Mouse (Mus musculus) hindbrain, embryonic 16.5 days (tissue): ENCODE results near the gene Vcp. TPM values are rescaled to one million over a fixed set of nuclear protein-coding genes. Genes with fewer than 3 reads are reported as not detected.

Experiments used
- ATAC-seq: fragments of 200-750 bp; cut with Nextera tagmentation; 2 replicates; pipeline ENCODE4 v1.8.0; 2017; ENCODE audit warnings: moderate TSS enrichment, moderate library complexity
- H3K27ac ChIP-seq: fragments of 300-500 bp; sonication (generic); 2 replicates; pipeline ENCODE4 v1.5.1; 2014; ENCODE audit warnings: low read depth, mild to moderate bottlenecking, control low read depth, low read length, moderate library complexity
- H3K27me3 ChIP-seq: fragments of 300-500 bp; sonication (generic); replicated peaks from 2 replicates; pipeline ENCODE4 v1.6.1; 2014; ENCODE audit warnings: low read length; ENCODE audit not compliant: control insufficient read depth, insufficient read depth
- H3K36me3 ChIP-seq: fragments of 300-500 bp; sonication (generic); 2 replicates; pipeline ENCODE4 v1.6.1; 2014; ENCODE audit warnings: mild to moderate bottlenecking, low read length, moderate library complexity, mixed read lengths; ENCODE audit not compliant: control insufficient read depth, insufficient read depth
- H3K4me1 ChIP-seq: fragments of 300-500 bp; sonication (generic); 2 replicates; pipeline ENCODE4 v1.6.1; 2014; ENCODE audit warnings: low read depth, low read length; ENCODE audit not compliant: control insufficient read depth, insufficient read depth
- H3K4me2 ChIP-seq: fragments of 300-500 bp; sonication (generic); 2 replicates; pipeline ENCODE4 v1.6.1; 2014; ENCODE audit warnings: mild to moderate bottlenecking, low read length, control low read depth, moderate library complexity
- H3K4me3 ChIP-seq: fragments of 300-500 bp; sonication (generic); 2 replicates; pipeline ENCODE4 v1.5.1; 2014; ENCODE audit warnings: mild to moderate bottlenecking, low read length, control low read depth, moderate library complexity
- H3K9ac ChIP-seq: fragments of 300-500 bp; sonication (generic); 2 replicates; pipeline ENCODE4 v1.6.1; 2014; ENCODE audit warnings: low read depth, mild to moderate bottlenecking, control low read depth, low read length, moderate library complexity
- H3K9me3 ChIP-seq: fragments of 300-500 bp; sonication (generic); 2 replicates; pipeline ENCODE4 v1.6.1; 2014; ENCODE audit warnings: mild to moderate bottlenecking, low read length, moderate library complexity; ENCODE audit not compliant: control insufficient read depth
- WGBS: fragments of 180-500 bp; shearing (Covaris S2); extraction: QIAGEN DNeasy Blood & Tissue Kit; methylation state at CpG from one replicate; pipeline ENCODE4 v1.1.7; 2014; 5-methylcytosine and 5-hydroxymethylcytosine counted together
- polyA plus RNA-seq: library from polyadenylated mRNA; unstranded; fragments of >200 nt; fragmentation: Nextera tagmentation; extraction: Ambion mirVana; gene quantifications from 2 replicates; pipeline ENCODE4 v1.2.1, GENCODE M21; 2015

Gene Vcp
- polyA plus RNA-seq, 1 experiment from 2014 or later, result 478 TPM

- 90% methylated on average over 2 of the region's 2 CpGs for WGBS
- Histone ChIP-seq H3K4me3 (no peak overlapping the region), H3K9ac (no peak overlapping the region), H3K4me2 (no peak overlapping the region), H3K27me3 (no peaks in the 10 kb centered on the region), H3K9me3 (no peaks in the 10 kb centered on the region), H3K4me1 (peaks cover 4% of the 10 kb centered on the region), H3K27ac (no peak overlapping the region), H3K36me3 (0 out of 2 replicates have a peak, but pooled peaks cover 4% of the 10 kb centered on the region)
- no peak for ATAC-seq
Measured at GRCm38 (mm10) chr4:42963480-42963879, 36.8 kb downstream of the Vcp start.

- no peak for ATAC-seq
- no peak overlapping the region for H3K4me3 ChIP-seq
- no peak overlapping the region for H3K27ac ChIP-seq
- H3K27me3 ChIP-seq, result no peaks in the 10 kb centered on the region
- H3K9ac ChIP-seq, result no peak overlapping the region
- peaks cover 20% of the 10 kb centered on the region for H3K36me3 ChIP-seq
- peaks cover 4% of the 10 kb centered on the region for H3K4me1 ChIP-seq
- no peak overlapping the region for H3K4me2 ChIP-seq
- H3K9me3 ChIP-seq, result no peaks in the 10 kb centered on the region
- 24% methylated on average over 4 of the region's 4 CpGs for WGBS
Measured at GRCm38 (mm10) chr4:42961592-42961991, 38.7 kb downstream of the Vcp start.

GRCm38 (mm10) chr4:42959382-42959781 is 40.9 kb downstream of the Vcp start:
- no peak overlapping the region for H3K9ac ChIP-seq
- H3K4me2 ChIP-seq, result no peak overlapping the region
- H3K27me3 ChIP-seq, result no peaks in the 10 kb centered on the region
- no peaks in the 10 kb centered on the region for H3K9me3 ChIP-seq
- peaks cover 23% of the 10 kb centered on the region for H3K36me3 ChIP-seq
- no peak overlapping the region for H3K4me3 ChIP-seq
- peaks cover 5% of the 10 kb centered on the region for H3K4me1 ChIP-seq
- no peak overlapping the region for H3K27ac ChIP-seq
- 51% methylated on average over 4 of the region's 4 CpGs for WGBS
- no peak for ATAC-seq

GRCm38 (mm10) chr4:42958942-42959341 is 41.4 kb downstream of the Vcp start:
- peaks cover 23% of the 10 kb centered on the region for H3K36me3 ChIP-seq
- H3K27me3 ChIP-seq, result no peaks in the 10 kb centered on the region
- 0 out of 2 replicates have a peak overlapping the region, but pooled peaks have one; percentile 37 for H3K27ac ChIP-seq
- H3K4me3 ChIP-seq, result no peak overlapping the region
- no peaks in the 10 kb centered on the region for H3K9me3 ChIP-seq
- no peak overlapping the region for H3K9ac ChIP-seq
- WGBS, result 63% methylated on average over 8 of the region's 8 CpGs
- no peak overlapping the region for H3K4me2 ChIP-seq
- no peak for ATAC-seq
- peaks cover 9% of the 10 kb centered on the region for H3K4me1 ChIP-seq

- no peaks in the 10 kb centered on the region for H3K27me3 ChIP-seq
- no peak overlapping the region for H3K9ac ChIP-seq
- H3K4me1 ChIP-seq, result peaks cover 19% of the 10 kb centered on the region
- no peak overlapping the region for H3K27ac ChIP-seq
- ATAC-seq, result no peak
- peaks cover 23% of the 10 kb centered on the region for H3K36me3 ChIP-seq
- H3K4me3 ChIP-seq, result no peak overlapping the region
- WGBS, result 87% methylated on average over 8 of the region's 8 CpGs
- no peaks in the 10 kb centered on the region for H3K9me3 ChIP-seq
- no peak overlapping the region for H3K4me2 ChIP-seq
Measured at GRCm38 (mm10) chr4:42957979-42958378, 42.3 kb downstream of the Vcp start.

- Histone ChIP-seq H3K27ac (no peak overlapping the region), H3K27me3 (no peaks in the 10 kb centered on the region), H3K4me1 (peaks cover 26% of the 10 kb centered on the region), H3K4me3 (no peak overlapping the region), H3K4me2 (no peak overlapping the region), H3K9ac (no peak overlapping the region), H3K9me3 (no peaks in the 10 kb centered on the region), H3K36me3 (peaks cover 23% of the 10 kb centered on the region)
- WGBS, result 80% methylated on average over 11 of the region's 11 CpGs
- ATAC-seq, result no peak
Measured at GRCm38 (mm10) chr4:42957306-42957705, 43.0 kb downstream of the Vcp start.

- H3K9me3 ChIP-seq, result no peaks in the 10 kb centered on the region
- no peak overlapping the region for H3K4me2 ChIP-seq
- no peak for ATAC-seq
- peaks cover 33% of the 10 kb centered on the region for H3K4me1 ChIP-seq
- no peak overlapping the region for H3K9ac ChIP-seq
- H3K36me3 ChIP-seq, result peaks cover 23% of the 10 kb centered on the region
- H3K4me3 ChIP-seq, result no peak overlapping the region
- H3K27ac ChIP-seq, result no peak overlapping the region
- 92% methylated on average over 17 of the region's 17 CpGs for WGBS
- no peaks in the 10 kb centered on the region for H3K27me3 ChIP-seq
Measured at GRCm38 (mm10) chr4:42956581-42956980, 43.7 kb downstream of the Vcp start.

- H3K4me3 ChIP-seq, result no peak overlapping the region
- no peak overlapping the region for H3K27ac ChIP-seq
- WGBS, result 96% methylated on average over 3 of the region's 3 CpGs
- no peak for ATAC-seq
- no peaks in the 10 kb centered on the region for H3K9me3 ChIP-seq
- H3K9ac ChIP-seq, result no peak overlapping the region
- peaks cover 39% of the 10 kb centered on the region for H3K4me1 ChIP-seq
- no peaks in the 10 kb centered on the region for H3K27me3 ChIP-seq
- H3K4me2 ChIP-seq, result no peak overlapping the region
- peaks cover 23% of the 10 kb centered on the region for H3K36me3 ChIP-seq
Measured at GRCm38 (mm10) chr4:42955200-42955599, 45.1 kb downstream of the Vcp start.

GRCm38 (mm10) chr4:42954297-42954696 is 46.0 kb downstream of the Vcp start:
- no peaks in the 10 kb centered on the region for H3K27me3 ChIP-seq
- WGBS, result 3% methylated on average over 10 of the region's 10 CpGs
- peak overlapping the region; percentile 29; the same call in 1 of the 2 replicates for H3K4me3 ChIP-seq
- H3K27ac ChIP-seq, result peak overlapping the region; percentile 75
- H3K36me3 ChIP-seq, result peaks cover 23% of the 10 kb centered on the region
- ATAC-seq, result no peak
- H3K9me3 ChIP-seq, result no peaks in the 10 kb centered on the region
- H3K4me1 ChIP-seq, result peaks cover 40% of the 10 kb centered on the region
- peak overlapping the region; percentile 93 for H3K4me2 ChIP-seq
- no peak overlapping the region; the same call in none of the 2 replicates for H3K9ac ChIP-seq
